Mouse (Mus musculus) CD4-positive naive resting alpha-beta T cell, adult 76 days (primary cell): ENCODE measurements around the gene Ppp1r3d. TPM values are rescaled to one million over a fixed set of nuclear protein-coding genes. Genes with fewer than 3 reads are reported as not detected.

Experiments
- total RNA-seq: library from RNA; stranded (reverse); gene quantifications from one replicate; pipeline ENCODE4 v1.2.4, GENCODE M21; 2023

The Ppp1r3d gene
- total RNA-seq, result not detected

GRCm38 (mm10) chr2:178414261-178415149, at the start of gene Ppp1r3d, which contains the start of gene Fam217b:
Gene Ppp1r3d, minus strand, starts transcription at chr2:178414472.
Gene Fam217b, plus strand, starts transcription at chr2:178414524.

GRCm38 (mm10) chr2:178430231-178430630, 16.0 kb upstream of the Ppp1r3d start, which contains the start of gene Cdh26:
Gene Cdh26, plus strand, starts transcription at chr2:178430531.

GRCm38 (mm10) chr2:178407053-178407815, 7.0 kb downstream of the Ppp1r3d start, which contains the start of gene Sycp2:
Gene Sycp2, minus strand, starts transcription at chr2:178407685.

Other genes starting within 250 kb of the Ppp1r3d start
- gene Sycp2, start 6.8 kb downstream of the Ppp1r3d start, total RNA-seq, result not detected
- gene Fam217b, start 52 bp upstream of the Ppp1r3d start, total RNA-seq, result not detected
- gene Cdh26, start 16.1 kb upstream of the Ppp1r3d start, total RNA-seq, result not detected